Mouse (Mus musculus) spleen, adult 2 months (tissue): ENCODE measurements around the gene Pcdh7.

Experiments used
- CTCF ChIP-seq: fragments of 200-500 bp; IDR thresholded peaks from 2 replicates; pipeline ENCODE4 v1.5.1; 2011; ENCODE audit warnings: mild to moderate bottlenecking, inconsistent platforms; ENCODE audit not compliant: insufficient read depth, insufficient read length, insufficient replicate concordance; ENCODE audit errors: extremely low read depth
- POLR2A ChIP-seq: fragments of 200-500 bp; IDR thresholded peaks from 2 replicates; pipeline ENCODE4 v1.6.1; 2011; ENCODE audit warnings: low read depth, low read length, inconsistent platforms

- TF ChIP-seq CTCF (no peak), POLR2A (no peak)
These were observed 181.3 kb downstream of the Pcdh7 start for GRCm38 (mm10) chr5:57899018-57899614.
